Mouse (Mus musculus) olfactory bulb, adult 2 months (tissue): ENCODE data around the gene Tmem182.

Experiments
- CTCF ChIP-seq: fragments of 200-500 bp; IDR thresholded peaks from 2 replicates; pipeline ENCODE4 v1.5.1; 2012; ENCODE audit warnings: low read depth, mild to moderate bottlenecking, low read length, moderate library complexity; ENCODE audit not compliant: insufficient read depth
- POLR2A ChIP-seq: fragments of 200-500 bp; IDR thresholded peaks from 2 replicates; pipeline ENCODE4 v1.6.1; 2012; ENCODE audit warnings: mild to moderate bottlenecking, low read depth, low read length, moderate library complexity; ENCODE audit not compliant: insufficient read depth

DNA sequence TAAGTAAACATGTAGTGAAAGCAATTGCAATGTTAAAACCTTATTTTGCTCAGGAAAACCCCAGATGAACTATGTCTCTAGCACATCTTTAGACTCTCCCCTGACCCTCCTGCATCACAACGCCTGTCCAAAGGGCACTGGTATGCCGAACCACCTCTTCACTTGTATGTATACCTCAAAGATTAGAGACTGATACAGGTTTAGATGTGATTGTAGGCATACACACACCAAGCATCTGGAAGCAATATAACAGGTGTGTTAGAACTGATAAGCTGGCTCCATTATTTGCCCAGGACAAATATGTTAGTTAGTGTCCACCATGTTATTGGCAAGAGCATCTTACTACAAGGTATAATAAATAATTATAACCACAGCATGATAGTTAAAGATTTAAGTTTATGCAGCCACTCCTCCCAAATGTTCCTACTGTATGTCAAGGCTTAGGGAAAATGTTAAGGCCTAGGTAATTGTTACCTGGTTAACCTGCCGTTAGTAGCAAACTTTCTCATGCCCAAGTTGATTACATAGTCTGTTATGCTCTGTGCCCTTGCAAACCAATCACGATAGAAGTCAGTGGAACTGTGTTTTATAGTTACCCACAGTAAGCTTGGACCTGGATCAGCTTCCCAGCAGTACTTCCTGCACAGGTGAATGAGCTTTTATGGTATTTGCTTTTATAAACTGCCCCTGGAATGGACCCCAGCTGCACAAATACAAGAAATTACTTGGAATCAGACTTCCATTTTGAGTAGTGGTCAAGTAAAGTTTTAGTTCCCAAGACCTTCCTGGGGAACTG lies 25.5 kb downstream of the Tmem182 start:
- no peak for TF ChIP-seq POLR2A
- no peak for TF ChIP-seq CTCF
